Mouse (Mus musculus): Measurements from ENCODE around the gene Gm28308. TPM values are rescaled to one million over a fixed set of nuclear protein-coding genes. Genes with fewer than 3 reads are reported as not detected.

Gm28308 gene
- polyA plus RNA-seq, 2 experiments = not detected

GRCm38 (mm10) chr6:52139115-52139514, 74.0 kb downstream of the Gm28308 start:
- WGBS (ENCODE audit: insufficient replicate concordance) = 67% methylated on average over 5 of the region's 5 CpGs
- H3K4me1 ChIP-seq (replicated peaks; ENCODE audit: control insufficient read depth in 2 of 2, insufficient read depth in 2 of 2, low read length in 1 of 2) = no peaks in the 10 kb centered on the region

DNA sequence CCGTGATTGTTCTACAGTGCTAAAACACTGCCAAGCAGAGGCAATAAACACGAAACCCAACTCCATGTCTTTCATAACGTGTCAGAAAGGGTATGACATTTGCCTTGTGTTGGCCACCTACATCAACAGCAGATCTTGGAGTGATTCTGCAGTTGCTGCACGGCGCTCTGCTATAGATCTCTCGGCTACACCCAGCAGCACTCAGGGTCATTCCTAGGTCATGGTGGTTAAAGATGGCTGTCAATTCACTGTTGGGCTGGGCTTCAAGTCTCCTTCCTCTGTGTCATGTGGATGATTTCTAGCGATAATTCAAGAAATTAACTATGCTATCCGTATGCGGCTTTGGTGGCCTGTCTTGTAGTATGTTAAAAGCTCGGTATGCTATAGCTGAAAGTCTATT, 74.6 kb downstream of the Gm28308 start:
- no peak for ATAC-seq (ENCODE audit: insufficient read depth)
- Histone ChIP-seq H3K27ac (no peak overlapping the region), H3K4me1 (replicated peaks; ENCODE audit: control insufficient read depth in 2 of 2, insufficient read depth in 2 of 2, low read length in 1 of 2) (no peaks in the 10 kb centered on the region), H3K9ac (replicated peaks) (no peak overlapping the region), H3K4me2 (ENCODE audit: low read depth) (no peak overlapping the region), H3K36me3 (replicated peaks; ENCODE audit: control insufficient read depth, insufficient read depth, low read depth) (no peaks in the 10 kb centered on the region), H3K9me3 (ENCODE audit: control insufficient read depth, low read length) (no peaks in the 10 kb centered on the region), H3K4me3 (ENCODE audit: insufficient read depth in 1 of 2, low read depth in 2 of 2, low read length in 2 of 2) (no peak overlapping the region), H3K27me3 (ENCODE audit: control insufficient read depth, insufficient read depth, low read length) (no peaks in the 10 kb centered on the region)
- 63% methylated on average over 10 of the region's 10 CpGs for WGBS (ENCODE audit: insufficient replicate concordance)
- DNase-seq (ENCODE audit: low read depth in 3 of 3, low spot score in 3 of 3) = no peak
- TF ChIP-seq CTCF (IDR thresholded peaks at IDR 0.05; ENCODE audit: low read depth) (no peak), EP300 (IDR thresholded peaks at IDR 0.05; ENCODE audit: low read depth) (no peak)

More at GRCm38 (mm10) chr6:52139115-52139514, 74.0 kb downstream of the Gm28308 start:
- ATAC-seq (ENCODE audit: insufficient read depth) (no peak), DNase-seq (ENCODE audit: low read depth in 3 of 3, low spot score in 3 of 3) (no peak)
- Histone ChIP-seq H3K9ac (replicated peaks) (no peak overlapping the region), H3K9me3 (ENCODE audit: control insufficient read depth, low read length) (no peaks in the 10 kb centered on the region), H3K27me3 (ENCODE audit: control insufficient read depth, insufficient read depth, low read length) (no peaks in the 10 kb centered on the region), H3K36me3 (replicated peaks; ENCODE audit: control insufficient read depth, insufficient read depth, low read depth) (no peaks in the 10 kb centered on the region), H3K27ac (no peak overlapping the region), H3K4me2 (ENCODE audit: low read depth) (no peak overlapping the region), H3K4me3 (ENCODE audit: insufficient read depth in 1 of 2, low read depth in 2 of 2, low read length in 2 of 2) (no peak overlapping the region)
- TF ChIP-seq EP300 (IDR thresholded peaks at IDR 0.05; ENCODE audit: low read depth) (no peak), CTCF (IDR thresholded peaks at IDR 0.05; ENCODE audit: low read depth) (no peak)

- DNase-seq (ENCODE audit: low read depth in 3 of 3, low spot score in 3 of 3) (no peak), ATAC-seq (ENCODE audit: insufficient read depth) (no peak)
- Histone ChIP-seq H3K9ac (replicated peaks) (no peak overlapping the region), H3K27ac (no peak overlapping the region), H3K4me3 (ENCODE audit: insufficient read depth in 1 of 2, low read depth in 2 of 2, low read length in 2 of 2) (no peak overlapping the region), H3K9me3 (ENCODE audit: control insufficient read depth, low read length) (no peaks in the 10 kb centered on the region), H3K4me2 (ENCODE audit: low read depth) (no peak overlapping the region), H3K27me3 (ENCODE audit: control insufficient read depth, insufficient read depth, low read length) (no peaks in the 10 kb centered on the region; the same call in 1 of the 2 replicates), H3K4me1 (replicated peaks; ENCODE audit: control insufficient read depth in 2 of 2, insufficient read depth in 2 of 2, low read length in 1 of 2) (no peaks in the 10 kb centered on the region), H3K36me3 (replicated peaks; ENCODE audit: control insufficient read depth, insufficient read depth, low read depth) (no peaks in the 10 kb centered on the region)
- 63% methylated on average over 9 of the region's 9 CpGs for WGBS (ENCODE audit: insufficient replicate concordance)
- no peak for TF ChIP-seq EP300 (IDR thresholded peaks at IDR 0.05; ENCODE audit: low read depth)
- TF ChIP-seq CTCF (IDR thresholded peaks at IDR 0.05; ENCODE audit: low read depth) = no peak
Observed at GRCm38 (mm10) chr6:52137841-52138535, 75.2 kb downstream of the Gm28308 start.

- no peak overlapping the region for H3K27ac ChIP-seq
Observed at GRCm38 (mm10) chr6:52123673-52124072, 89.5 kb downstream of the Gm28308 start.

GRCm38 (mm10) chr6:52121173-52121572, 92.0 kb downstream of the Gm28308 start:
- no peak for ATAC-seq (ENCODE audit: insufficient read depth)
- H3K36me3 ChIP-seq (replicated peaks; ENCODE audit: control insufficient read depth, insufficient read depth, low read depth) = no peaks in the 10 kb centered on the region
- no peak overlapping the region for H3K4me2 ChIP-seq (ENCODE audit: low read depth)
- DNase-seq (ENCODE audit: low read depth in 3 of 3, low spot score in 3 of 3) = no peak
- no peak overlapping the region for H3K27ac ChIP-seq
- H3K4me3 ChIP-seq (ENCODE audit: insufficient read depth in 1 of 2, low read depth in 2 of 2, low read length in 2 of 2) = no peak overlapping the region
- no peaks in the 10 kb centered on the region for H3K27me3 ChIP-seq (ENCODE audit: control insufficient read depth, insufficient read depth, low read length)
- H3K4me1 ChIP-seq (replicated peaks; ENCODE audit: control insufficient read depth in 2 of 2, insufficient read depth in 2 of 2, low read length in 1 of 2) = no peaks in the 10 kb centered on the region
- 31% methylated on average over 3 of the region's 3 CpGs for WGBS (ENCODE audit: insufficient replicate concordance)
- TF ChIP-seq EP300 (IDR thresholded peaks at IDR 0.05; ENCODE audit: low read depth) (no peak), CTCF (IDR thresholded peaks at IDR 0.05; ENCODE audit: low read depth) (no peak)
- no peak overlapping the region for H3K9ac ChIP-seq (replicated peaks)
- H3K9me3 ChIP-seq (ENCODE audit: control insufficient read depth, low read length) = no peaks in the 10 kb centered on the region

More at GRCm38 (mm10) chr6:52123673-52124072, 89.5 kb downstream of the Gm28308 start:
- H3K4me2 ChIP-seq (ENCODE audit: low read depth) = no peak overlapping the region
- no peaks in the 10 kb centered on the region for H3K36me3 ChIP-seq (replicated peaks; ENCODE audit: control insufficient read depth, insufficient read depth, low read depth)
- ATAC-seq (ENCODE audit: insufficient read depth) (no peak), DNase-seq (ENCODE audit: low read depth in 3 of 3, low spot score in 3 of 3) (no peak)
- TF ChIP-seq EP300 (IDR thresholded peaks at IDR 0.05; ENCODE audit: low read depth) (no peak), CTCF (IDR thresholded peaks at IDR 0.05; ENCODE audit: low read depth) (no peak)
- no peak overlapping the region for H3K4me3 ChIP-seq (ENCODE audit: insufficient read depth in 1 of 2, low read depth in 2 of 2, low read length in 2 of 2)
- no peaks in the 10 kb centered on the region for H3K4me1 ChIP-seq (replicated peaks; ENCODE audit: control insufficient read depth in 2 of 2, insufficient read depth in 2 of 2, low read length in 1 of 2)
- no peaks in the 10 kb centered on the region for H3K9me3 ChIP-seq (ENCODE audit: control insufficient read depth, low read length)
- no peak overlapping the region for H3K9ac ChIP-seq (replicated peaks)
- H3K27me3 ChIP-seq (ENCODE audit: control insufficient read depth, insufficient read depth, low read length) = no peaks in the 10 kb centered on the region
- 58% methylated on average over 4 of the region's 4 CpGs for WGBS (ENCODE audit: insufficient replicate concordance)

Data from liver, embryonic 14.5 days (tissue).